Mouse (Mus musculus) heart, embryonic 12.5 days (tissue): ENCODE data around the gene Ncr1. TPM values are rescaled to one million over a fixed set of nuclear protein-coding genes. Genes with fewer than 3 reads are reported as not detected.
"Not testable (repeated sequence)": the region's sequence is repeated elsewhere in the genome, so short reads cannot be mapped to it uniquely, and the experiment has no call there.

Experiments
- ATAC-seq: fragments of 200-750 bp; cut with Nextera tagmentation; 2 replicates; pipeline ENCODE4 v1.8.0; 2017; ENCODE audit warnings: moderate TSS enrichment, moderate library complexity; ENCODE audit not compliant: insufficient number of reproducible peaks, low FRiP score
- H3K27ac ChIP-seq: fragments of 300-500 bp; sonication (generic); 2 replicates; pipeline ENCODE4 v1.5.1; 2016; ENCODE audit warnings: mild to moderate bottlenecking, moderate library complexity; ENCODE audit not compliant: poor library complexity, severe bottlenecking
- H3K27me3 ChIP-seq: fragments of 300-500 bp; sonication (generic); replicated peaks from 2 replicates; pipeline ENCODE4 v1.6.1; 2016; ENCODE audit warnings: mild to moderate bottlenecking, moderate library complexity
- H3K36me3 ChIP-seq: fragments of 300-500 bp; sonication (generic); 2 replicates; pipeline ENCODE4 v1.6.1; 2016; ENCODE audit warnings: mild to moderate bottlenecking, moderate library complexity
- H3K4me1 ChIP-seq: fragments of 300-500 bp; sonication (generic); replicated peaks from 2 replicates; pipeline ENCODE4 v1.6.1; 2016; ENCODE audit warnings: mild to moderate bottlenecking
- H3K4me2 ChIP-seq: fragments of 300-500 bp; sonication (generic); 2 replicates; pipeline ENCODE4 v1.6.1; 2016; ENCODE audit warnings: mild to moderate bottlenecking, moderate library complexity
- H3K4me3 ChIP-seq: fragments of 300-500 bp; sonication (generic); 2 replicates; pipeline ENCODE4 v1.5.1; 2016; ENCODE audit warnings: mild to moderate bottlenecking
- H3K9ac ChIP-seq: fragments of 300-500 bp; sonication (generic); 2 replicates; pipeline ENCODE4 v1.6.1; 2016; ENCODE audit warnings: mild to moderate bottlenecking, moderate library complexity
- H3K9me3 ChIP-seq: fragments of 300-500 bp; sonication (generic); replicated peaks from 2 replicates; pipeline ENCODE4 v1.6.1; 2016; ENCODE audit warnings: mild to moderate bottlenecking, moderate library complexity
- WGBS: fragments of 180-500 bp; shearing (Covaris S2); methylation state at CpG from one replicate; pipeline ENCODE4 v1.1.7; 2016; 5-methylcytosine and 5-hydroxymethylcytosine counted together
- microRNA-seq: library from miRNA; unstranded; fragments of <30 nt; microRNA quantifications from one replicate; pipeline ENCODE4, GENCODE M21; 2017
- polyA plus RNA-seq: library from polyadenylated mRNA; unstranded; fragments of >200 nt; fragmentation: Nextera tagmentation; extraction: Ambion mirVana; gene quantifications from 2 replicates; pipeline ENCODE4 v1.2.1, GENCODE M21; 2016

Gene Ncr1
- polyA plus RNA-seq: not detected in 2 replicates

GRCm38 (mm10) chr7:4337509-4337908 is at the start of gene Ncr1:
Gene Ncr1 (plus strand): TSS chr7:4337724.
- Histone ChIP-seq H3K4me3 (no peak within 1 kb of the TSS), H3K9ac (no peak within 1 kb of the TSS), H3K27ac (no peak within 1 kb of the TSS), H3K36me3 (no peaks in the 10 kb centered on the region), H3K27me3 (no peaks in the 10 kb centered on the region), H3K9me3 (no peaks in the 10 kb centered on the region), H3K4me1 (no peaks in the 10 kb centered on the region), H3K4me2 (no peak within 1 kb of the TSS)
- no peak for ATAC-seq

GRCm38 (mm10) chr7:4292638-4293037 is 44.9 kb upstream of the Ncr1 start:
- 74% methylated on average over 5 of the region's 5 CpGs for WGBS
- peaks cover 4% of the 10 kb centered on the region; the same call in 1 of the 2 replicates for H3K9me3 ChIP-seq
- no peak overlapping the region for H3K9ac ChIP-seq
- H3K4me1 ChIP-seq: no peaks in the 10 kb centered on the region
- no peak overlapping the region for H3K4me3 ChIP-seq
- no peak overlapping the region for H3K4me2 ChIP-seq
- no peak for ATAC-seq
- H3K27me3 ChIP-seq: no peaks in the 10 kb centered on the region
- no peaks in the 10 kb centered on the region for H3K36me3 ChIP-seq
- H3K27ac ChIP-seq: no peak overlapping the region

GRCm38 (mm10) chr7:4297189-4297588 is 40.3 kb upstream of the Ncr1 start:
- Histone ChIP-seq H3K4me1 (no peaks in the 10 kb centered on the region), H3K4me2 (no peak overlapping the region), H3K27ac (no peak overlapping the region), H3K4me3 (no peak overlapping the region), H3K27me3 (no peaks in the 10 kb centered on the region), H3K9ac (no peak overlapping the region), H3K36me3 (no peaks in the 10 kb centered on the region), H3K9me3 (no peaks in the 10 kb centered on the region)
- WGBS: 27% methylated on average over 1 of the region's 1 CpGs
- ATAC-seq: no peak

- Histone ChIP-seq H3K4me1 (no peaks in the 10 kb centered on the region), H3K36me3 (no peaks in the 10 kb centered on the region), H3K27ac (no peak overlapping the region), H3K9me3 (no peaks in the 10 kb centered on the region), H3K4me2 (no peak overlapping the region), H3K4me3 (no peak overlapping the region), H3K9ac (no peak overlapping the region), H3K27me3 (no peaks in the 10 kb centered on the region)
- no peak for ATAC-seq
Measured at GRCm38 (mm10) chr7:4300166-4300565, 37.4 kb upstream of the Ncr1 start.

DNA sequence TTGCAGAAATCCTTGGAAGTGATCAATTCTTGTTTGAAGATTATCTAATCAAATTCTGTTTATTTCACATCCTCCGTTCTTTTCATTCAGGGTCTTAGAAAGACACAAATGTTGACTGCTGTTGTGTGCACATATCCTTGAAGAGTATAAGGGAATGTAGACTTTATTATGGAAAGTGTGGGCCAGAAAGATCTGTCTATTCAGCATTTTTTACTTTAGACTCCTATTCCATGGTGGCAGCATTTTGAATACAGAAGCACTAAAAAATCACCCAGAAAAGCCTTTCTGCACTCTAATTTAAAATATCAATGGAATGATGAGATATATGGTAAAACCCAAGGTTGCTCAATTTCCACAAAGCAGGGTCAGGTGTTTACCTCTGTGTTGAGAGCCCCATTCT is 34.1 kb upstream of the Ncr1 start:
- H3K27me3 ChIP-seq: no peaks in the 10 kb centered on the region
- no peak overlapping the region for H3K4me2 ChIP-seq
- ATAC-seq: no peak
- H3K9me3 ChIP-seq: 0 out of 2 replicates have a peak, but pooled peaks cover 3% of the 10 kb centered on the region
- 69% methylated on average over 1 of the region's 1 CpGs for WGBS
- H3K9ac ChIP-seq: no peak overlapping the region
- H3K27ac ChIP-seq: no peak overlapping the region
- H3K36me3 ChIP-seq: no peaks in the 10 kb centered on the region
- H3K4me3 ChIP-seq: no peak overlapping the region
- no peaks in the 10 kb centered on the region for H3K4me1 ChIP-seq

- ATAC-seq, H3K27me3 ChIP-seq, H3K9me3 ChIP-seq, H3K4me2 ChIP-seq, H3K36me3 ChIP-seq, H3K9ac ChIP-seq, H3K4me1 ChIP-seq, H3K27ac ChIP-seq, H3K4me3 ChIP-seq: not testable (repeated sequence)
- 83% methylated on average over 2 of the region's 2 CpGs for WGBS
Measured at GRCm38 (mm10) chr7:4313109-4313508, 24.4 kb upstream of the Ncr1 start.

DNA sequence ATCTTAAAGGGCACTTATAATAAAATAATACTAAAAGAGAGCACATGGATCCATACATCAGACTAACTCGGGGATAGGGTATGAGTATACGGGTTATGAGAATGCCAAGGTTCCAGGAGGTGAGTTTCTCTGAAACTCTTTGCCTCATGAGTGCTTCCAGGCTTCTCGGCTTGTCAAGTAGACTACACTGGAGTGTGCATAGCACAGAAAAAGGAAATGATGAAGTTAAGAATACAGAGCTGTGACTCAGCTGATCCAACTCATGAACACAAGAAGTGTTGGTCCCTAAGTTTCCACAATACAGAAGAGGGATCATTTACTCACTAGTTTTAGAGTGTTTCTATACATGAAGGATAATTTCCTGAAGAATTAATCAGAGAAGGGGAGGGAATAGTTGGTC is 24.0 kb upstream of the Ncr1 start:
- not testable (repeated sequence) for H3K4me3 ChIP-seq, H3K9ac ChIP-seq, H3K9me3 ChIP-seq, H3K36me3 ChIP-seq, H3K4me1 ChIP-seq, H3K4me2 ChIP-seq, H3K27ac ChIP-seq, ATAC-seq, H3K27me3 ChIP-seq
- WGBS: 71% methylated on average over 3 of the region's 3 CpGs

- ATAC-seq: no peak
- no peak overlapping the region for H3K4me3 ChIP-seq
- no peaks in the 10 kb centered on the region for H3K4me1 ChIP-seq
- WGBS: 64% methylated on average over 2 of the region's 2 CpGs
- no peaks in the 10 kb centered on the region for H3K36me3 ChIP-seq
- no peaks in the 10 kb centered on the region for H3K9me3 ChIP-seq
- no peak overlapping the region for H3K4me2 ChIP-seq
- H3K27me3 ChIP-seq: no peaks in the 10 kb centered on the region
- no peak overlapping the region for H3K27ac ChIP-seq
- H3K9ac ChIP-seq: no peak overlapping the region
Measured at GRCm38 (mm10) chr7:4323301-4323700, 14.2 kb upstream of the Ncr1 start.

DNA sequence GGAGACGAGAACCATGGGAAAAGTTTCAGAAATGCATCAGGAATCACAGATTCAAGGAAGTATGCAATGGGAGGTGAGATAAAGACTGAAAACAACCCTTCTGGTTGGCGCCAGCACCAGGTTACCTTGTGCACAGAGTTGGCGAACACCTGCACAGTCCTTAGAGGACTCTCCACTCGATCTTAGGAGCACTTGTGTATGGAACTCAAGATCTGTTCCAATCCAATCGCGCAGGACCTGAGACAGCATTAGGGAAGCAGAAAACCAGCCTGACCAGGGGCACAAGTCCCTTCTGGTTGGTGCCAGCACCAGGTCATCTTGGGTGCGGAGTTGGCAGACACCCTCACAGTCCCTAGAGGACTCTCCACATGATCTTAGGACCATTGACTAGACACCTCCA is 36.0 kb downstream of the Ncr1 start:
- Histone ChIP-seq H3K4me2 (no peak overlapping the region), H3K4me3 (no peak overlapping the region), H3K9me3 (no peaks in the 10 kb centered on the region), H3K9ac (no peak overlapping the region), H3K27me3 (no peaks in the 10 kb centered on the region), H3K27ac (no peak overlapping the region), H3K36me3 (no peaks in the 10 kb centered on the region), H3K4me1 (no peaks in the 10 kb centered on the region)
- no peak for ATAC-seq
- WGBS: 71% methylated on average over 7 of the region's 7 CpGs

Small RNAs within 50 kb of the gene (microRNA-seq; reads per million reads assigned to microRNA genes)
- gene Gm24752 (not detected), gene Gm25349 (not detected)

Other genes starting within 250 kb of the Ncr1 start
- 0.65 and 0.97 TPM in 2 replicates for gene Ttyh1, start 218.3 kb upstream of the Ncr1 start, polyA plus RNA-seq
- gene Leng8, start 200.7 kb upstream of the Ncr1 start, polyA plus RNA-seq: 77.6 and 79.2 TPM in 2 replicates
- 2.3 and 2.5 TPM in 2 replicates for gene Leng9, start 187.3 kb upstream of the Ncr1 start, polyA plus RNA-seq
- 25.2 and 30.1 TPM in 2 replicates for gene Cdc42ep5, start 172.9 kb upstream of the Ncr1 start, polyA plus RNA-seq
- 0.08 TPM in 1 of 2 replicates, not detected in the other for gene Lilra5, start 100.0 kb upstream of the Ncr1 start, polyA plus RNA-seq
- 0.47 and 1.3 TPM in 2 replicates for gene Gp6, start 60.0 kb downstream of the Ncr1 start, polyA plus RNA-seq
- gene Rdh13, start 107.9 kb downstream of the Ncr1 start, polyA plus RNA-seq: 27.5 and 27.6 TPM in 2 replicates
- 3.0 and 4.1 TPM in 2 replicates for gene Eps8l1, start 123.0 kb downstream of the Ncr1 start, polyA plus RNA-seq
- gene Ppp1r12c, start 164.0 kb downstream of the Ncr1 start, polyA plus RNA-seq: 50.2 and 53.9 TPM in 2 replicates
- 543 and 550 TPM in 2 replicates for gene Tnnt1, start 178.7 kb downstream of the Ncr1 start, polyA plus RNA-seq
- gene Tnni3, start 186.5 kb downstream of the Ncr1 start, polyA plus RNA-seq: 1,739 and 1,749 TPM in 2 replicates
- gene Dnaaf3, start 194.7 kb downstream of the Ncr1 start, polyA plus RNA-seq: 0.54 and 0.83 TPM in 2 replicates
- 1.4 and 1.6 TPM in 2 replicates for gene Syt5, start 209.8 kb downstream of the Ncr1 start, polyA plus RNA-seq